Mouse (Mus musculus) retina, adult 2 months (tissue): Measurements from ENCODE around the gene Olfr1256.

ENCODE experiments used
- DNase-seq: peaks from one replicate; pipeline ENCODE4 v3.0.0-alpha.2; 2012; ENCODE audit warnings: low read depth, low spot score

Gene Olfr1256

GRCm38 (mm10) chr2:89841455-89841854 is at the start of gene Olfr1256:
Gene Olfr1256, minus strand, starts transcription at chr2:89841555.
- DNase-seq = no peak

DNA sequence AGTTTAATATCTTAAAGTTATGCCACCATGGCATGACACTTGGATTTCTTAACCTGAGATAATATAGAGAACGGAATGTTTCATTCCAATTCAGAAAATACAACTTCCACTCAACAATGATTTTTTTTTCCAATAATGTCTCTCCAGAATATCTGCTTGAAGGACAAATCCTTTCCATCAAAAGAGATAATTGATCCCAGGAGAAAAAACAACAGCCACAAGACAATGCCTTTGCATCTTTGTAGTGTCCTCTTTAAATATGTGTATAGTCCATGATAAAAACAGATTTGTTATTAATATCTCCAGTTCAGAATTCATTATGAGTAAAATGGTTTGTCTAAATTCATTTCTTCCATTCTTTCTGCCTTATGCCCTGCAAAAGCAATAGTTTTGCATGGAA is 36.8 kb upstream of the Olfr1256 start, which contains the start of gene Olfr1257:
Gene Olfr1257, plus strand, starts transcription at position 301 of the 400 bp plus-strand sequence.
- no peak for DNase-seq

- DNase-seq = no peak
Observed at GRCm38 (mm10) chr2:89849230-89849629, 7.9 kb upstream of the Olfr1256 start.

- no peak for DNase-seq
Observed at GRCm38 (mm10) chr2:89848105-89848504, 6.8 kb upstream of the Olfr1256 start, which contains the start of gene Olfr48. Gene Olfr48, minus strand, starts transcription at chr2:89848205.

GRCm38 (mm10) chr2:89820216-89820615 is 21.1 kb downstream of the Olfr1256 start:
- no peak for DNase-seq

DNA sequence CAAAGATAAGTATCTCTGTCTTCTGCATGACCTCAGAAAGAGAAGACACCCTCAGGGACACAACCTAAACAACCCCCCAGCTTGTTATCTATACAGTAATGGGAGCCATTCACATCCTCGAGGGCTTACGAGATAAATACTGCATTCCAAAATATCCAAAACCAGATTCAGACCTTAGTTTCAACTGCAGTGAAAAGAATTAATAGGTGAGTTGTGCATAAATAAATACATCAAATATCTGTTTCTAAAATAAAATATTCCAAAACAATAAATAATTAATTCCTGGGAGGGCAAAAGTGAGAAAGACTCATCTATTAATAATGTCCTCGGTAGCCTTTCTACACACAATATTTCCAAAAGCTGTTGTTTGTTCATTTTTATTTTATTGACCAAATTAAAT is 29.6 kb downstream of the Olfr1256 start, which contains the start of gene Olfr1255:
Gene Olfr1255, plus strand, starts transcription at position 301 of the 400 bp plus-strand sequence.
- no peak for DNase-seq

- no peak for DNase-seq
Observed at GRCm38 (mm10) chr2:89810751-89811150, 30.6 kb downstream of the Olfr1256 start.

- DNase-seq = no peak
Observed at GRCm38 (mm10) chr2:89799583-89799982, 41.8 kb downstream of the Olfr1256 start.

GRCm38 (mm10) chr2:89793519-89793918 is 47.8 kb downstream of the Olfr1256 start, which contains the start of gene Olfr1254:
Gene Olfr1254, minus strand, starts transcription at chr2:89793619.
- no peak for DNase-seq
